Mouse (Mus musculus) CH12.LX (cell line): ENCODE results near the gene Slfn14. TPM values are rescaled to one million over a fixed set of nuclear protein-coding genes. Genes with fewer than 3 reads are reported as not detected.

ENCODE experiments used
- DNase-seq: peaks from one replicate; pipeline ENCODE4 v3.0.0-alpha.2; 2013; ENCODE audit errors: extremely low read depth
- H3K27ac ChIP-seq: 2 replicates; pipeline ENCODE4 v1.5.1; 2012; ENCODE audit warnings: low read depth, mild to moderate bottlenecking, control low read depth, moderate library complexity; ENCODE audit not compliant: insufficient read depth
- H3K27me3 ChIP-seq: replicated peaks from 2 replicates; pipeline ENCODE3; 2012; ENCODE audit warnings: inconsistent platforms
- H3K36me3 ChIP-seq, 2 experiments: replicated peaks in 1 of 2; 2 replicates each; pipeline versions ENCODE3 to v1.6.1; 2012; ENCODE audit warnings: inconsistent platforms in 1 of 2, low read length in 1 of 2, mild to moderate bottlenecking in 1 of 2, mixed read lengths in 1 of 2, moderate library complexity in 1 of 2; ENCODE audit not compliant: control insufficient read depth in 1 of 2, insufficient read depth in 1 of 2
- H3K4me1 ChIP-seq, 2 experiments: 2 replicates each; pipeline ENCODE4 v1.6.1; 2012; ENCODE audit warnings: inconsistent platforms in 1 of 2, moderate library complexity in 1 of 2; ENCODE audit not compliant: insufficient read depth in 2 of 2, control insufficient read depth in 1 of 2
- H3K4me2 ChIP-seq: 2 replicates; pipeline ENCODE4 v1.6.1; 2012; ENCODE audit warnings: low read depth, mild to moderate bottlenecking, control low read depth; ENCODE audit not compliant: poor library complexity, insufficient read depth, severe bottlenecking
- H3K4me3 ChIP-seq, 3 experiments: fragments of 150-350 bp in 1 of 3; sonication (generic) in 1 of 3; replicated peaks in 1 of 3; 2 replicates each; pipeline versions ENCODE3 to v1.5.1; 2011 to 2012; ENCODE audit warnings: low read depth in 2 of 3, low read length in 2 of 3, mild to moderate bottlenecking in 2 of 3, moderate library complexity in 2 of 3, control low read depth in 1 of 3, improper control_type of control experiment in 1 of 3, inconsistent platforms in 1 of 3, mixed read lengths in 1 of 3; ENCODE audit not compliant: poor library complexity in 1 of 3
- H3K79me2 ChIP-seq: replicated peaks from 2 replicates; pipeline ENCODE4 v1.6.1; 2012; ENCODE audit warnings: mild to moderate bottlenecking, moderate library complexity; ENCODE audit not compliant: control insufficient read depth, poor library complexity, insufficient read depth, severe bottlenecking; ENCODE audit errors: extremely low read depth
- H3K9ac ChIP-seq: 2 replicates; pipeline ENCODE4 v1.6.1; 2012; ENCODE audit warnings: low read depth, mild to moderate bottlenecking, control low read depth, moderate library complexity; ENCODE audit not compliant: insufficient read depth
- H3K9me3 ChIP-seq: replicated peaks from 2 replicates; pipeline ENCODE3; 2012; ENCODE audit warnings: low read length, inconsistent platforms, mixed read lengths
- CHD2 ChIP-seq: IDR thresholded peaks from 2 replicates; pipeline ENCODE4 v1.6.1; 2011; ENCODE audit warnings: low read length, improper control_type of control experiment
- CTCF ChIP-seq, 2 experiments: IDR thresholded peaks in 1 of 2; conservative IDR thresholded peaks in 1 of 2; 2 replicates each; pipeline ENCODE4 v1.5.1; 2011 to 2012; ENCODE audit warnings: low read depth in 2 of 2, low read length in 2 of 2, improper control_type of control experiment in 1 of 2, inconsistent platforms in 1 of 2, mild to moderate bottlenecking in 1 of 2, moderate library complexity in 1 of 2
- E2F4 ChIP-seq: IDR thresholded peaks from 2 replicates; pipeline ENCODE4 v1.6.1; 2011; ENCODE audit warnings: low read depth, low read length, improper control_type of control experiment; ENCODE audit not compliant: insufficient replicate concordance
- JUN ChIP-seq: IDR thresholded peaks from 2 replicates; pipeline ENCODE4 v1.6.1; 2011; ENCODE audit warnings: low read depth, mild to moderate bottlenecking, low read length, improper control_type of control experiment, moderate library complexity; ENCODE audit not compliant: insufficient read depth
- MAFK ChIP-seq: IDR thresholded peaks from 2 replicates; pipeline ENCODE4 v1.6.1; 2011; ENCODE audit warnings: low read length, improper control_type of control experiment; ENCODE audit not compliant: insufficient replicate concordance
- MAX ChIP-seq: IDR thresholded peaks from 2 replicates; pipeline ENCODE4 v1.6.1; 2011; ENCODE audit warnings: low read length, improper control_type of control experiment
- MXI1 ChIP-seq: IDR thresholded peaks from 2 replicates; pipeline ENCODE4 v1.6.1; 2011; ENCODE audit warnings: mild to moderate bottlenecking, low read depth, low read length, improper control_type of control experiment
- NRF1 ChIP-seq: IDR thresholded peaks from 2 replicates; pipeline ENCODE4 v1.6.1; 2014; ENCODE audit warnings: low read depth, mild to moderate bottlenecking, inconsistent platforms, low read length, improper control_type of control experiment, moderate library complexity
- USF2 ChIP-seq: conservative IDR thresholded peaks from 2 replicates; pipeline ENCODE4 v1.6.1; 2011; ENCODE audit warnings: low read depth, low read length, improper control_type of control experiment
- ZKSCAN1 ChIP-seq: IDR thresholded peaks from 2 replicates; pipeline ENCODE4 v1.6.1; 2012; ENCODE audit warnings: low read depth, inconsistent platforms, low read length, improper control_type of control experiment, borderline replicate concordance
- ZNF384 ChIP-seq: IDR thresholded peaks from 2 replicates; pipeline ENCODE4 v1.6.1; 2012; ENCODE audit warnings: low read depth, low read length, improper control_type of control experiment, inconsistent platforms
- dilution Hi-C: fragments of 300-500 bp; cut with MboI; formaldehyde crosslinking; loops from 2 replicates; pipeline ENCODE4 v1.14.3; 2020; ENCODE audit warnings: low sequenced_read_pairs; ENCODE audit not compliant: extremely low pct_unique_long_range_greater_than_20kb, extremely low pct_ligation_motif_present
- in situ Hi-C: fragments of 300-500 bp; cut with MboI; formaldehyde crosslinking; loops from 3 replicates; pipeline ENCODE4 v1.14.3; 2019; ENCODE audit warnings: low sequenced_read_pairs, low pct_ligation_motif_present, low pct_unique_long_range_greater_than_20kb, mixed read lengths
- polyA plus RNA-seq: library from polyadenylated mRNA; unstranded; fragments of >175 nt; gene quantifications from 2 replicates; pipeline ENCODE4 v1.2.1, GENCODE M21; 2012; ENCODE audit warnings: low read depth; ENCODE audit not compliant: insufficient read length
- total RNA-seq, 2 experiments: library from RNA; depleted of rRNA; stranded (reverse); fragments of 300-350 nt in 1 of 2; fragments of >200 nt in 1 of 2; gene quantifications; 2 replicates each; pipeline ENCODE4 v1.2.3; 2012 to 2014

Slfn14 gene
- total and polyA plus RNA-seq, 3 experiments: not detected

DNA sequence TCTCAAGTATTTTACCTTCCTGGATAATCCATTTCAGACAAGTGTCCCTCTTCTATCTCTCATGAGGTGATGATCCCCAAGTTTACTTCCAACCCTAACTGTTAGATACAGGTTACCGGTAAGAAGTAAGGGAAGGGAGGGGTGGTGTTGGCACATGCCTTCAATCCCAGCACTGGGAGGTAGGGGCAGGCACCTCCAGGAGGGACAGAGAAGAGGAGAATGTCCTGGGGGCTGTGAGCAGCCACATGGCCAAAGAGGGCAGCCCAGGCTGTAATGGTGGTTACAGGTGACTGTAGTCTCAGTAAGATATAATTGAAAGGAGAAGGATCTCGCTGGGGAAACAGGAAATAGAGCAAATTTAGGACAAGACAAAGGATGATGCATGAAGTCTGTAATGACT is 4.4 kb downstream of the Slfn14 start:
- no peaks in the 10 kb centered on the region for H3K9me3 ChIP-seq
- no peaks in the 10 kb centered on the region for H3K36me3 ChIP-seq
- TF ChIP-seq CHD2 (no peak), MXI1 (no peak), MAFK (no peak), ZNF384 (no peak), E2F4 (no peak)
- H3K27ac ChIP-seq: no peak overlapping the region
- in situ Hi-C loops: no loop called here
- no peak for DNase-seq
- H3K4me2 ChIP-seq: no peak overlapping the region
- H3K4me1 ChIP-seq: peaks cover 3 to 23% of the 10 kb centered on the region in 2 experiments
- dilution Hi-C loops: no loop called here
- no peaks in the 10 kb centered on the region for H3K79me2 ChIP-seq
- peaks cover 18% of the 10 kb centered on the region for H3K27me3 ChIP-seq
- H3K4me3 ChIP-seq: no peak overlapping the region
- no peak overlapping the region for H3K9ac ChIP-seq

DNA sequence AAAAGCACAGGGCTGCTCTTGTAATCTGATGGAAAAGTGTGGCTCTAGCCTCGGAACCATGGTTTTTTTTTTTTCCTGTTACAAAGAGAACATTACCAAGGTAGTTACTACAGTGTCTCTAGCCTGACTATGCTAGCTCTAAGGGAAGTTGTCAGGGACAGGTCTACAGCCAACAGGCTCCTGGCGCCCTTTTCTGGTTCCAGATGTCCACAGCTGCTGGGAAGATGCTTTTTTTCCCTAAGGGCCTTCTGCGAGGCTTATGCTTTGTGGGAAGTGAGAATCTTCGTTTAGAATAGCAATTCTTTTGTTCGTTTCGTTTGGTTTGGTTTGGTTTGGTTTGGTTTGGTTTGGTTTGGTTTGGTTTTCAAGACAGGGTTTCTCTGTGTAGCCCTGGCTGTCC is 6.8 kb downstream of the Slfn14 start:
- H3K9me3 ChIP-seq: no peaks in the 10 kb centered on the region
- H3K36me3 ChIP-seq: no peaks in the 10 kb centered on the region
- in situ Hi-C loops: no loop called here
- H3K4me2 ChIP-seq: no peak overlapping the region
- H3K4me1 ChIP-seq: peaks cover 3 to 8% of the 10 kb centered on the region in 2 experiments
- DNase-seq: no peak
- dilution Hi-C loops: no loop called here
- H3K27ac ChIP-seq: no peak overlapping the region
- TF ChIP-seq MAX: no peak
- TF ChIP-seq ZKSCAN1: no peak
- H3K4me3 ChIP-seq: no peak overlapping the region
- H3K9ac ChIP-seq: no peak overlapping the region
- H3K27me3 ChIP-seq: peaks cover 36% of the 10 kb centered on the region
- H3K79me2 ChIP-seq: no peaks in the 10 kb centered on the region

DNA sequence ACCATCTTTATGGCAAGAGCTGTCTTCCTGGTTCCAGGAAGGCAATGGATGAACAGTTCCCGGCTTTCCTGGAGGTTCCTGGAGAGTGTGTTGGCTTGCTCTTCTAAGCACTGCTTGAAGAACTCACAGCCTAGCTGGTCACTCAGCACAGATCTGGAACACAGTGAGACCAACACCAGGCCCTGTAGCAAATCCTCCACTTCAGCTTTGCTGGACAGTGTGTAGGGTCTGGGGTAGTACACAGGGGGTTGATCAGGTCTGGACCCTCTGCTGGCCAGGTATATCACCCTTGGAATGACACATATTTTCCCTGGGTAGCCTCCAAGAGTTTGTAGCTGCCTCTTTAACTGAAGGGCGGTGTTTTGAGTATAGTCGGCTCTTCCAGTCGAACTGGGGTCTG is 7.5 kb downstream of the Slfn14 start:
- H3K4me2 ChIP-seq: no peak overlapping the region
- dilution Hi-C loops: no loop called here

More for the DNA sequence above, 7.5 kb downstream of the Slfn14 start:
- no peak for DNase-seq
- Histone ChIP-seq H3K27ac (no peak overlapping the region), H3K9me3 (no peaks in the 10 kb centered on the region), H3K4me3 (no peak overlapping the region), H3K9ac (no peak overlapping the region), H3K4me1 (peaks cover 3 to 8% of the 10 kb centered on the region in 2 experiments), H3K79me2 (no peaks in the 10 kb centered on the region), H3K36me3 (no peaks in the 10 kb centered on the region), H3K27me3 (peaks cover 40% of the 10 kb centered on the region)
- in situ Hi-C loops: no loop called here
- TF ChIP-seq CTCF (conservative IDR thresholded peaks at IDR 0.05 in 1 of 2, IDR thresholded peaks at IDR 0.05 in 1 of 2; ENCODE audit: low read depth in 2 of 2, low read length in 2 of 2): no peak
- TF ChIP-seq NRF1: no peak
- no peak for TF ChIP-seq JUN
- no peak for TF ChIP-seq USF2
